Mouse (Mus musculus) liver, embryonic 13.5 days (tissue): ENCODE measurements at regions not wholly inside any gene's neighbourhood (a gene's known extent, or its start where the extent isn't known, plus 50 kb on each side); places are given as distances from the start of the nearest gene placed in this dataset.

Source experiments
- ATAC-seq: fragments of 200-750 bp; cut with Nextera tagmentation; 2 replicates; pipeline ENCODE4 v1.8.0; 2017; ENCODE audit warnings: low read depth, mild to moderate bottlenecking, moderate number of reproducible peaks, moderate library complexity
- DNase-seq: peaks from one replicate; pipeline ENCODE4 v3.0.0; 2022
- H3K27ac ChIP-seq: fragments of 300-500 bp; sonication (generic); 2 replicates; pipeline ENCODE4 v1.5.1; 2015; ENCODE audit warnings: moderate library complexity, mild to moderate bottlenecking, inconsistent platforms
- H3K27me3 ChIP-seq: fragments of 300-500 bp; sonication (generic); 2 replicates; pipeline ENCODE4 v1.6.1; 2015; ENCODE audit warnings: mild to moderate bottlenecking, inconsistent platforms
- H3K36me3 ChIP-seq: fragments of 300-500 bp; sonication (generic); 2 replicates; pipeline ENCODE4 v1.6.1; 2015; ENCODE audit warnings: mild to moderate bottlenecking, inconsistent platforms
- H3K4me1 ChIP-seq: fragments of 300-500 bp; sonication (generic); replicated peaks from 2 replicates; pipeline ENCODE4 v1.6.1; 2015; ENCODE audit warnings: inconsistent platforms
- H3K4me2 ChIP-seq: fragments of 300-500 bp; sonication (generic); 2 replicates; pipeline ENCODE4 v1.6.1; 2015; ENCODE audit warnings: inconsistent platforms, mild to moderate bottlenecking, moderate library complexity
- H3K4me3 ChIP-seq: fragments of 300-500 bp; sonication (generic); replicated peaks from 2 replicates; pipeline ENCODE4 v1.5.1; 2015; ENCODE audit warnings: mild to moderate bottlenecking, inconsistent platforms
- H3K9ac ChIP-seq: fragments of 300-500 bp; sonication (generic); 2 replicates; pipeline ENCODE4 v1.6.1; 2015; ENCODE audit warnings: mild to moderate bottlenecking, inconsistent platforms
- H3K9me3 ChIP-seq: fragments of 300-500 bp; sonication (generic); replicated peaks from 2 replicates; pipeline ENCODE4 v1.6.1; 2016; ENCODE audit warnings: inconsistent platforms
- WGBS: fragments of 180-500 bp; shearing (Covaris S2); methylation state at CpG from one replicate; pipeline ENCODE4 v1.1.7; 2015; ENCODE audit not compliant: insufficient replicate concordance; 5-methylcytosine and 5-hydroxymethylcytosine counted together

DNA sequence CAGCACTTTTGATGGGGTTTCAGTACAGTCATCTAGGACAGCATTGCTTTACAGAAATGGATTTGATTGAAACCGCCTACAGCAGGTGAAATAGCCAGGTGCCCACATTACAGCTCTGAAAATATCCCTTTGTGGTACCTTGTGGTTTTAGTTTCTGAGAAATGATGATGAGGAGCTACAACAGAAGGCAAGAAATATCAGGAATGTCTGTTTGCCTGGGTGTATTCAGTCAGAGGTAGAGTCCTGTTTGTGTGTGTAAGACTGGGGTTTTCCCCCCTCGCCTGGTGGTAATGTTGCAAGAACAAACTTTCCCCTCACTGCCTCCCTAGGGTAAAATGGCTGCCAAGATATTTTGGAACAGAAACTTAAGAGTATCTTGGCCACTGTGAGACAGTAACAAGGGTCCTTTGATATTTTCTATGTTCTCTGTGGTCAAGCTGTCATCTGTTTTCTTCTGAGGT is 82.4 kb upstream of the Cdkn2b start:
- Histone ChIP-seq H3K27ac (no peak overlapping the region), H3K27me3 (no peaks in the 10 kb centered on the region), H3K9ac (no peak overlapping the region), H3K4me2 (no peak overlapping the region), H3K4me3 (no peak overlapping the region), H3K36me3 (no peaks in the 10 kb centered on the region), H3K9me3 (no peaks in the 10 kb centered on the region), H3K4me1 (no peaks in the 10 kb centered on the region)
- WGBS = 60% methylated on average over 2 of the region's 2 CpGs
- no peak for ATAC-seq
- DNase-seq = no peak

DNA sequence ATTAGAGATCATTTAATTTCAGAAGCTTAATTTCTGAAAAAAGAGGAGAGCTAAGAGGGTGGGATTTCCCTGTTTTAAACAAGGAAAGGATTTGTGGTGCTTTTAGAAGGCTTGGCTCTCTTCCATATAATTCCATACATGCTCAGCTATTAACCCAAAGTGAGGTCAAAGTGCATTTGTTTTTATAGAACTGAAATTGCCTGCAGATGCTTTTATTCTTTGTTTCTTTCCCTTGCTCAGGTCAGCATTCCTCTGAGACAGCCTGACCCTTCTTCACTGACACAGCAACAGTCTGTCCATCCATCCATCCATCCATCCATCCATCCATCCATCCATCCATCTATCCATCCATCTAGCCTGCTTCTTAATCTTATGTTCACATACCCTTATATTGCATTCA is 82.0 kb upstream of the Cdkn2b start:
- DNase-seq (no peak), ATAC-seq (no peak)
- H3K4me1 ChIP-seq = no peaks in the 10 kb centered on the region
- H3K4me2 ChIP-seq = no peak overlapping the region
- no peaks in the 10 kb centered on the region for H3K9me3 ChIP-seq
- no peak overlapping the region for H3K9ac ChIP-seq
- H3K4me3 ChIP-seq = no peak overlapping the region
- no peaks in the 10 kb centered on the region for H3K36me3 ChIP-seq
- H3K27me3 ChIP-seq = no peaks in the 10 kb centered on the region
- no peak overlapping the region for H3K27ac ChIP-seq

DNA sequence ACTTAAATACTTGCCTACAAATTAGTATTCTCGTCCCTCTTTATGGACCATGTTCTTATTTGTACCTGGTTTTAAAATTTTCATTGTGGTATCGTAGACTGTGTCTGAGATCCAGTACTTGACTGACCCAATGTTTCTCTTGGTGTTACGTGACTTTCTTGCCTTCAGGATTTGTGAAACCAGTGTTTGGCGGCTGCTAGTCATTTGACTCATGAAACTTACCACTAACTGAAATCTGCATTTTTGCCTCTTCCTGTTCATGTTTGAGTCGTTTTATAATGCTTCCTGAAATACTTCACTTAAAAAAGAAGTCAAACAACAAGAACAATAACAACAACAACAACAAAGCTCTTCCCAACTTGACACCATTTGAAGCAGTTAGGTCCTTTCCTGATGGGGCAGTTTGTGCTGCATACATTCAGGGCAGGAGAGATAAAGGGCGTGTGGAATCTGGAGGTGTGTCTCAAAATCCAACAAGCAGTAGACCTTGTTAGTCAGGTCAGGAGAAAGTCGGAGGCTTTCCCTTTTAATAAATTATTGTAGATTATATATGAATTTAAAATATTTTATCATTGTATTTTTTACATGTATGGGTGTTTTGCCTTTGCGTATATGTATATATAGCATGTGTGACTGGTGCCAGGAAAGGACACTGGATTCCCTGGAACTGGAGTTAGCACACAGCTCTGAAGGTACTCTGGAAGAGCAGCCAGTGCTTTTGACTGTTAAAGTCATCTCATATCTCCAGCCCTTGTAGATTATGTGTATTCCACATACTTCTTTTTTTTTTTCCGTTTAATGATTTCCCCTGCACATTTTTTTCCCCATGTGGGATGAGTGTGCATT is 80.8 kb upstream of the Cdkn2b start:
- no peaks in the 10 kb centered on the region for H3K9me3 ChIP-seq
- 0 out of 2 replicates have a peak, but pooled peaks cover 3% of the 10 kb centered on the region for H3K4me1 ChIP-seq
- H3K9ac ChIP-seq = no peak overlapping the region
- ATAC-seq = no peak
- no peaks in the 10 kb centered on the region for H3K27me3 ChIP-seq
- no peak overlapping the region for H3K4me2 ChIP-seq
- no peak for DNase-seq
- H3K36me3 ChIP-seq = no peaks in the 10 kb centered on the region
- 58% methylated on average over 9 of the region's 9 CpGs for WGBS
- H3K27ac ChIP-seq = no peak overlapping the region
- no peak overlapping the region for H3K4me3 ChIP-seq

DNA sequence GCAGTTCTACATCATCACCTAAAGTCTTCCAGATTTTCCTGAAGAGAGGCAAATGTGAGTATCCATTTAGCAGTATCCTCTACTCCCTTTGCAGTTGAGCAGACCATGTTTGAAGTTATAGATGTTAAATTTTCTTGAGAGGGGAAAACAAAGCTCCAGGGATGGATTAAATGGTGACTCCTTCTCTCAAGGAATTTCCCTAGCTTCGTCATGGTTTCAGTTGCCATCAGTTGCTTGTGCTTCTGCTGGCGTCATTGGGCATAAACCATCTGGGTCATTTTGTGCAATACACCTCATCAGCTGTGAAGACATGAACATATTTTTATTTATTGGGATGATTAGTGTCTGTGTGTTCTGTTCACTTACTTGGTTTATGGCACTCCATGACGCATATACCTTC is 72.7 kb upstream of the Cdkn2b start:
- no peak overlapping the region for H3K4me3 ChIP-seq
- no peak overlapping the region for H3K9ac ChIP-seq
- no peaks in the 10 kb centered on the region for H3K9me3 ChIP-seq
- H3K27ac ChIP-seq = no peak overlapping the region
- ATAC-seq = no peak
- no peak for DNase-seq
- H3K36me3 ChIP-seq = no peaks in the 10 kb centered on the region
- no peak overlapping the region for H3K4me2 ChIP-seq
- H3K4me1 ChIP-seq = 0 out of 2 replicates have a peak, but pooled peaks cover 5% of the 10 kb centered on the region
- 74% methylated on average over 3 of the region's 3 CpGs for WGBS
- H3K27me3 ChIP-seq = peaks cover 8% of the 10 kb centered on the region; the same call in 1 of the 2 replicates

DNA sequence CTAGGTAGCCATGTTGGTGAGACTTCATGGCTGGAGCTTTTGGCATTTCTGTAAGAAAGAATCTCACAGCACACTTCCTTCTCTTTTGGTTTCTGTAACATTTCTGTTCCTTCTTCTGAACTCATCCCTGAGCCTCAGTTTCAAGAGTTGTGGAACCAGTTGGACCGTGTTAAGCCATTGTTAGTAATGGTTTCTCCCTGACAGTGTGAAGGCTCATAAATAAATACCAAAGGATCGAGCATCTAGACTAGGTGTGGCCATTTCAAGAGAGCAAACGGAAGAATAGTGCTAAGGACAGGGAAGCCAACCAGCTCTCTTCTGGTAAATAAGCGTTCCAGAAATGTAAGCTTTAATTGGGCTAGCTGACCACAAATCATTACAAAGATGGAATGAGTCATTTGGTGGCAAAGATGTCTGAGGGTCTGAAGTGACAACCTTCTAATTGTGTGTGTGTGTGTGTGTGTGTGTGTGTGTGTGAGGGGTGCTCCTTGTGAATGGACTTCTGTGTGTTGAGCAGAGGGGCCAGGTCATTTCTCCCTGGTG is 71.7 kb upstream of the Cdkn2b start:
- H3K9me3 ChIP-seq = no peaks in the 10 kb centered on the region
- DNase-seq (no peak), ATAC-seq (no peak)
- WGBS = 64% methylated on average over 4 of the region's 4 CpGs
- no peak overlapping the region for H3K27ac ChIP-seq
- no peak overlapping the region for H3K9ac ChIP-seq
- peaks cover 8% of the 10 kb centered on the region; the same call in 1 of the 2 replicates for H3K27me3 ChIP-seq
- no peaks in the 10 kb centered on the region for H3K36me3 ChIP-seq
- no peak overlapping the region for H3K4me3 ChIP-seq
- no peak overlapping the region for H3K4me2 ChIP-seq
- H3K4me1 ChIP-seq = 0 out of 2 replicates have a peak, but pooled peaks cover 5% of the 10 kb centered on the region

DNA sequence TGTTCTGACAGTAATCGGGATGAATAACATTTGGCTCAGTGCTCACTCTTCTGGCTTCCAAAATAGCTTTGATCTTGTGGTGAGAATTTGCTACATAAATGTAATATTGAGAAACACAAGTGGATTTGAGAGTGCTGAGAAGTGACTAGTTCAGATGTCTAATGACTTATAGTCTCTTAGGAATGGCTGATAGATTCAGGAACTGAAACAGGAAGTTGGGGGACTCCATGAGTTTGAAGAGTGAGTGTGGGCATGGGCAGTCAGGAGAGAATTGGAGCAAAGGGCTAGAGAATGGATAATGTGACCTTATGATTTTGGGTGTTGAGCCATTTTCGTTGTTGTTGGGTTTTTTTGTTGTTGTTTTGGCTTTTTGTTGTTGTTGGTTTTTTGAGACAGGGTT is 70.9 kb upstream of the Cdkn2b start:
- no peak overlapping the region for H3K4me3 ChIP-seq
- H3K36me3 ChIP-seq = no peaks in the 10 kb centered on the region
- 0 out of 2 replicates have a peak, but pooled peaks cover 3% of the 10 kb centered on the region for H3K4me1 ChIP-seq
- peaks cover 8% of the 10 kb centered on the region; the same call in 1 of the 2 replicates for H3K27me3 ChIP-seq
- ATAC-seq (no peak), DNase-seq (no peak)
- H3K27ac ChIP-seq = no peak overlapping the region
- no peak overlapping the region for H3K9ac ChIP-seq
- WGBS = 62% methylated on average over 2 of the region's 2 CpGs
- H3K4me2 ChIP-seq = no peak overlapping the region
- H3K9me3 ChIP-seq = no peaks in the 10 kb centered on the region

DNA sequence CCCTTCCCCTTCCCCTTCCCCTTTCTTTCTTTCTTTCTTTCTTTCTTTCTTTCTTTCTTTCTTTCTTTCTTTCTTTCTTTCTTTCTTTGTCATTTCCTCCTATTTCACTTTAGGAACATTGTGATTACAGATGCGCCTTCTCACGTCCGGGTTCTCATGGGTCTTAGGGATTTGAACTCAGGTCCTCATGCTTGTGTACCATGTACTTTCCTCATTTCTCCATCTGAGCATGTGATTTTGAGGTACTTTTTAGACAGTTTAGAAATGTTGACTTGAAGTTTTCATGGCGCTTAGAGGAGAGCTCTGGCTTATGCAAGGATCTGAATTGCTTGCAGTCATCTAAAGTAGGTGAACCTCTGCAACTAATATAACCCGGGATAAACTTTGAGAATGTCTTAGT is 70.2 kb upstream of the Cdkn2b start:
- WGBS = 71% methylated on average over 5 of the region's 5 CpGs
- Histone ChIP-seq H3K4me1 (0 out of 2 replicates have a peak, but pooled peaks cover 3% of the 10 kb centered on the region), H3K27me3 (peaks cover 8% of the 10 kb centered on the region; the same call in 1 of the 2 replicates), H3K4me2 (no peak overlapping the region), H3K4me3 (no peak overlapping the region), H3K9ac (no peak overlapping the region), H3K27ac (no peak overlapping the region), H3K9me3 (no peaks in the 10 kb centered on the region), H3K36me3 (no peaks in the 10 kb centered on the region)
- DNase-seq = no peak
- no peak for ATAC-seq

DNA sequence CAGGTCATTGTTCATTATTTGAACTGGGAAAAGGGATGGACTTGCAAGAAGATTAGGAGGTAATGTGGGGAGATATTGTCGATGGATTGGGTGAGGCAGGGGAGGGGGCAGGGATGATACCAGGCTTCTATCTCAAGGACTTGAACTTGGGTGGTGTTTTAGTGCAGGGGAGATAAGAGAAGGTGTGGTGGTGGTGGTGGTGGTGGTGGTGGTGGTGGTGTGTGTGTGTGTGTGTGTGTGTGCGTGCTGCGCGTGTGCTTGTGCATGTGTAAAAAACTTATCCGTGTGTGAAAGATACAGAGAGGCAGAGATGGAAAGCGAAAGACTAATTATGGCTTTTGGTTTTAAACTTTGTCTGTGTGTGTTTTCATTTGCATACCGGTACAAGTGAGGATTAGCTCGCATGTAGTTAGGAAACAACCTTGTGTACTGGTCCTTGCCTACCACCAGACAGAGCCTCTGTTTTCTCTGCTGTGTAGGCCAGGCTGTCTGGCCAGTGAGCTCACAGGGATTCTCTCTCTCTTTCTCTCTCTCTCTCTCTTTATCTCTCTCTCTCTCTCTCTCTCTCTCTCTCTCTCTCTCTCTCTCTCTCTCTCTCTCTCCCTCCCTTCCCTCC is 69.6 kb upstream of the Cdkn2b start:
- Histone ChIP-seq H3K4me3 (no peak overlapping the region), H3K4me1 (0 out of 2 replicates have a peak, but pooled peaks cover 3% of the 10 kb centered on the region), H3K4me2 (no peak overlapping the region), H3K27me3 (peaks cover 8% of the 10 kb centered on the region; the same call in 1 of the 2 replicates), H3K9ac (no peak overlapping the region), H3K36me3 (no peaks in the 10 kb centered on the region), H3K9me3 (no peaks in the 10 kb centered on the region), H3K27ac (no peak overlapping the region)
- no peak for DNase-seq
- ATAC-seq = peak; percentile 65
- 74% methylated on average over 8 of the region's 8 CpGs for WGBS

DNA sequence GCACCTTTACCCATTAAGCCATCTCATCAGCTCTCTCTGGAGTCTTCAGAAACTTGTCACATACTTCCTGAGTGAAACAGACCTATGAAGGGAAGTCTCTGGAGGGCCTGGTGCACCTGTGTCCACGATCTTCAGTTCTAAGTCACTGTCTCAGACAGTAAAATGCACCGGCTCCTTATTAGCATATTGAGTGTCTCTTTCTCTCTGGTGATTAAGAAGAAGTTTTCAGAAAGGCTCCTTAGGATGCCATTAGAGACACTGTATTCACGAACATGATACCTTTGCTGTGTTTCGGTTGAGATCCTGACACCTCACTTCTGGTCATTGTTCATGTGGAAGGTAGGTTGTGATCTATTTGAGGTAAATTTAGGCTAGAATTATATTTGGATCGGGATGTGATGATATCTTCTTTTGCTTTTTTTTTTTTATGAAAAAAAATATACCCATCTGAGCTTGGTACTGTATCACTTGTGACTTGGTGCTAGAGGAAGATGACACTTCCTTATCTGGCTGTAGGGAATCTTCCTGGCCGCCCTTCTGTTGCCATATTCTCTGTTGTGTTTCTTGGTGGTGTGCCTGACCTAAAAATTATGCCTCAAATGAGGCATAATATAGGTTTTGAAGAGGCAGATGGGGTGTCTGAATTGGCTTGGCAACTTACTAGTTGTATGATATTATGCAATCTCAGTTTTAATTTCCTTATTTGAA is 68.9 kb upstream of the Cdkn2b start:
- H3K9me3 ChIP-seq = no peaks in the 10 kb centered on the region
- ATAC-seq = no peak
- H3K4me1 ChIP-seq = 0 out of 2 replicates have a peak, but pooled peaks cover 3% of the 10 kb centered on the region
- WGBS = 64% methylated on average over 6 of the region's 6 CpGs
- H3K27me3 ChIP-seq = peaks cover 8% of the 10 kb centered on the region; the same call in 1 of the 2 replicates
- no peak overlapping the region for H3K27ac ChIP-seq
- no peak overlapping the region for H3K4me3 ChIP-seq
- no peak for DNase-seq
- H3K4me2 ChIP-seq = no peak overlapping the region
- H3K9ac ChIP-seq = no peak overlapping the region
- H3K36me3 ChIP-seq = no peaks in the 10 kb centered on the region

DNA sequence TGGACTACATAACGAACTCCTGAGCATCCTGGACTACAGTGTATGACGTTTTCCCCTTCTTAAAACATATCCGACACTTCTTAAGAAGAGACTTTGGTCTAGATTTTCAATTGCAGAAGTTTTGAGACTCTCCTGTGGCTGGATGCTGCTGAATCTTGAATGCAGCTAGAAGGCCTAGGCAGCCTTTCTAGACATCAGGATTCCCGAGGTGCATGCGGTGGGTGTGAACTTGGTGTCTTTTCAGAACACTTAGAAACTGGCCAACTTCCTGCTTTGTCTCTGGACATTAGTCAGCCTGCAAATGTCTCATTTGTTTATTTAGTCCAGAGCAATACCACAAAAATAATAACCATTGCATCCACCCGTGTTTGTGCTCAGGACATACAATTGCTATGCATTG is 61.8 kb upstream of the Cdkn2b start:
- Histone ChIP-seq H3K9me3 (no peaks in the 10 kb centered on the region), H3K4me2 (no peak overlapping the region), H3K9ac (no peak overlapping the region), H3K27me3 (peaks cover 4% of the 10 kb centered on the region; the same call in 1 of the 2 replicates), H3K4me3 (no peak overlapping the region), H3K36me3 (no peaks in the 10 kb centered on the region), H3K27ac (no peak overlapping the region), H3K4me1 (no peaks in the 10 kb centered on the region)
- ATAC-seq (no peak), DNase-seq (no peak)
- WGBS = 53% methylated on average over 6 of the region's 6 CpGs
